Mouse (Mus musculus) E14TG2a.4 (cell line): ENCODE results near the gene Pgghg.

Experiments used
- CTCF ChIP-seq: conservative IDR thresholded peaks from 2 replicates; pipeline ENCODE4 v1.5.1; 2014; ENCODE audit warnings: low read length
- NANOG ChIP-seq: IDR thresholded peaks from 2 replicates; pipeline ENCODE4 v1.6.1; 2014; ENCODE audit warnings: borderline replicate concordance, low read length, mixed read lengths
- POU5F1 ChIP-seq: IDR thresholded peaks from 2 replicates; pipeline ENCODE4 v1.6.1; 2014; ENCODE audit warnings: low read length, borderline replicate concordance

- TF ChIP-seq CTCF (no peak), NANOG (no peak), POU5F1 (no peak)
Observed at GRCm38 (mm10) chr7:140990185-140990584, 49.0 kb downstream of the Pgghg start.
